Mouse (Mus musculus) thymus, adult 2 months (tissue): ENCODE data around the gene Amd1. TPM values are rescaled to one million over a fixed set of nuclear protein-coding genes. Genes with fewer than 3 reads are reported as not detected.

ENCODE experiments used
- DNase-seq: peaks from one replicate; pipeline ENCODE4 v3.0.0; 2021
- H3K27ac ChIP-seq: fragments of 200-500 bp; 2 replicates; pipeline ENCODE4 v1.5.1; 2012; ENCODE audit warnings: low read length, control low read depth; ENCODE audit not compliant: control insufficient read depth, insufficient read depth
- H3K27me3 ChIP-seq: fragments of 200-500 bp; 2 replicates; pipeline ENCODE4 v1.6.1; 2012; ENCODE audit warnings: mild to moderate bottlenecking, low read length, moderate library complexity, mixed read lengths; ENCODE audit not compliant: control insufficient read depth, insufficient read depth
- H3K36me3 ChIP-seq: fragments of 200-500 bp; 2 replicates; pipeline ENCODE4 v1.6.1; 2012; ENCODE audit warnings: mild to moderate bottlenecking, low read length, moderate library complexity; ENCODE audit not compliant: control insufficient read depth, insufficient read depth
- H3K4me1 ChIP-seq: fragments of 200-500 bp; replicated peaks from 2 replicates; pipeline ENCODE4 v1.6.1; 2012; ENCODE audit warnings: low read length; ENCODE audit not compliant: control insufficient read depth, insufficient read depth
- H3K4me3 ChIP-seq: fragments of 200-500 bp; 2 replicates; pipeline ENCODE4 v1.5.1; 2012; ENCODE audit warnings: mild to moderate bottlenecking, low read length, control low read depth, moderate library complexity; ENCODE audit not compliant: control insufficient read depth, insufficient read depth
- CTCF ChIP-seq: fragments of 200-500 bp; IDR thresholded peaks from 2 replicates; pipeline ENCODE4 v1.5.1; 2012; ENCODE audit warnings: mild to moderate bottlenecking, control low read depth, low read length, moderate library complexity, borderline replicate concordance; ENCODE audit not compliant: control insufficient read depth, poor library complexity, insufficient read depth; ENCODE audit errors: extremely low read depth
- POLR2A ChIP-seq: fragments of 200-500 bp; IDR thresholded peaks from 2 replicates; pipeline ENCODE4 v1.6.1; 2012; ENCODE audit warnings: mild to moderate bottlenecking, low read length, control low read depth, moderate library complexity; ENCODE audit not compliant: control insufficient read depth, poor library complexity, insufficient read depth; ENCODE audit errors: extremely low read depth
- WGBS: fragments of 180-500 bp; shearing (Covaris S2); methylation state at CpG from one replicate; pipeline ENCODE4 v1.1.7; 2018; 5-methylcytosine and 5-hydroxymethylcytosine counted together
- polyA plus RNA-seq: library from polyadenylated mRNA; depleted of rRNA; stranded (reverse); fragments of >200 nt; gene quantifications from 2 replicates; pipeline ENCODE4 v1.2.3, GENCODE M21; 2012; rRNA removed

Gene Amd1
- polyA plus RNA-seq = 10.0 and 11.4 TPM in 2 replicates

DNA sequence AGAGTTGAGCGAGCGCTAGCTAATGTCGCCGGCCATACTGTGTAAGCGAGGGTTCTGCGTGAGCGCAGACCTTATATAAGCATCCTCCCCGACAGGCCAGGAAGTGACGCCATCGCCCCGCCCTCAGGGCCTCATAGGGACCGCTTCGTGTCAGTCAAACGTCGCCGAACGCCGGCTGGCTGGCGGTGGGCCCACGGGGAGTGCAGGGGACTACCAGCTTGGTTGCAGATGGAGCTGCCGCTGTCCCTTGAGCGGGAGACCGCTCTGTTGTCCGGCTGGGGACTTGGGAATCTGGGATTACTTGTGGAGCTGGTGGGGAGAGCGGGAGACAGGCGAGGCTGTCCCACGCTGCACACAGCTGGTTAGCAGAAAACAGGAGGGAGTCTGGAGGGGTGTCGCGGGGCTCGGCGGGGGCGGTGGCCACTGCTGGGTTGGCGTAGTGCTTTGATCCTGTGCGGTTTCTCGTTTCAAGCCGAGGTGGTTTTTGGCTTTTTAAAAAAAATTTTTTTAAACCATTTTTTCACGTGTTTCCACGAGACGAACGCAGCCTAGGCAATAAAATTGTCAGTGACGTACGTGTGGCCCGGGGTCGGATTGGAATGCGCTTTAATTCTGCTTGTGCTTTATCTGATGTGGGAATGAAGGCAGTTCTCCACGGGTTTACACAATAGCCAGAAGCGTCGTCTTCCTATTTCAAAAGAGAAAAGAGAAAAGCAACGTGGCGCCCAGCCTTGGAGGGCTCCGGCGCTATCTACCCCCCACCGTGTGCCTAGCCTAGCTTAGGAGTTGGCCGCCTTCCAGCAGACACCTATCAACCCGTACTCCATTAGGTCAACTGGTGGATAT is at the start of gene Amd1:
TSS of gene Amd1 (minus strand) at position 47 of the 846 bp plus-strand sequence.
- under 1% methylated on average over 55 of the region's 55 CpGs for WGBS
- peaks cover 13% of the 10 kb centered on the region; the same call in 1 of the 2 replicates for H3K4me1 ChIP-seq
- no peak within 1 kb of the TSS for H3K27ac ChIP-seq
- H3K4me3 ChIP-seq = peak within 1 kb of the TSS; percentile 74
- H3K36me3 ChIP-seq = no peaks in the 10 kb centered on the region
- DNase-seq = peak; percentile 99
- TF ChIP-seq CTCF (0 out of 2 replicates have a peak, but pooled peaks have one; percentile 38), POLR2A (peak; percentile 68)
- H3K27me3 ChIP-seq = no peaks in the 10 kb centered on the region; the same call in 1 of the 2 replicates

DNA sequence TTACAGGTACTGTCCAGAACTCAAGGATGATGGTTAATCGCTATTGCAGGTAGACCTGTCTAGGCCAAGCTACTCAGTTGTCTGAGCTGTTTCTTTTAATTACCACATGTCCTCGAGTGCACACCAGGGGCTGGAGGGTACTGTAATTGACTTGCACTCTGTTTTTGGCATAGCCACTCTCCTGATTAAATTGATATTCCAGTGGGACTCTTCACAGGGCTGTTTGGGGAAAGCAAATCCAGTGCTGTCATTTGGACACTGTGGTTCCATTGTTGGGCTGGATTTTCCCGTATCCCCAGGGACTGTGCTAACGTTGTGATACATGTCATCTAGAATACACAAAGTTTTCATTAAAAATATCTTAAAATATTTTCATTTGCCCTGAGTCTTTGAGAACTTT is 49.2 kb upstream of the Amd1 start:
- DNase-seq = no peak
- H3K27me3 ChIP-seq = no peaks in the 10 kb centered on the region
- H3K27ac ChIP-seq = no peak overlapping the region
- H3K36me3 ChIP-seq = no peaks in the 10 kb centered on the region
- TF ChIP-seq CTCF (no peak), POLR2A (no peak)
- no peak overlapping the region for H3K4me3 ChIP-seq
- WGBS = 69% methylated on average over 4 of the region's 4 CpGs
- peaks cover 6% of the 10 kb centered on the region for H3K4me1 ChIP-seq

DNA sequence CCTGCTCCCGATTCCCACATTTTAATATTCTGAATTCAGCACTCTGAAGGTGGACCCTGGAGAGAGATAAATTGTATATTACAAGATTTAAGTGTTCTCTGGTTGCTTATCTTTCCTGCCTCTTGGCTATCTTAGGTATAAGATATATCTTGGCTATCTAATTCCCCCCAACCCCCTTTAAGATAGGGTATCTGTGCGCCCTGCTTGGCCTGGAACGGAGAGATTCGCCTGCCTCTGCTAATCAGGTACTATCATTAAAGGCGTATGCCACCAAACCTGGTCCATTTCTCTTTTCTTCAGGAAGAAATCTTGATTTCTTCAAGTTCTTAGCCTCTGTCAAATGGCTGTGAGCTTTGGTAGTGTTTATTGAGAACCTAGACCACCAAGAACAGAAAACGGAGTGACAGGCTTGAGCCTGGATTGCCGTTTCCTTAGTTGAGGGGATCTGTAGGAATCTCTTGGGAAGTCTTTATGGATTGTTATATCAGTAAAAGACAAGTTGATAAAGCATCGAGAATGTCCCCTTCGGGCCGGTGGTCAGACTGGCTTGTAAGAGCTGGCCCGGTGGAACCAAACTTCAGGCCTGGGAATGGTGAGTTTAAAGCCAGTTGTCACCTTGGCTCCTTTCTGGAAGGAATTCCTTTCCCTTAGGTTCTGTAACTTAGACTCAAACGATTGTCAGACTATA is 48.4 kb upstream of the Amd1 start:
- no peak for TF ChIP-seq CTCF
- TF ChIP-seq POLR2A = no peak
- no peak overlapping the region for H3K27ac ChIP-seq
- H3K36me3 ChIP-seq = no peaks in the 10 kb centered on the region
- no peak for DNase-seq
- H3K27me3 ChIP-seq = no peaks in the 10 kb centered on the region
- peak overlapping the region; percentile 82 for H3K4me3 ChIP-seq
- WGBS = 46% methylated on average over 12 of the region's 12 CpGs
- peaks cover 6% of the 10 kb centered on the region for H3K4me1 ChIP-seq

DNA sequence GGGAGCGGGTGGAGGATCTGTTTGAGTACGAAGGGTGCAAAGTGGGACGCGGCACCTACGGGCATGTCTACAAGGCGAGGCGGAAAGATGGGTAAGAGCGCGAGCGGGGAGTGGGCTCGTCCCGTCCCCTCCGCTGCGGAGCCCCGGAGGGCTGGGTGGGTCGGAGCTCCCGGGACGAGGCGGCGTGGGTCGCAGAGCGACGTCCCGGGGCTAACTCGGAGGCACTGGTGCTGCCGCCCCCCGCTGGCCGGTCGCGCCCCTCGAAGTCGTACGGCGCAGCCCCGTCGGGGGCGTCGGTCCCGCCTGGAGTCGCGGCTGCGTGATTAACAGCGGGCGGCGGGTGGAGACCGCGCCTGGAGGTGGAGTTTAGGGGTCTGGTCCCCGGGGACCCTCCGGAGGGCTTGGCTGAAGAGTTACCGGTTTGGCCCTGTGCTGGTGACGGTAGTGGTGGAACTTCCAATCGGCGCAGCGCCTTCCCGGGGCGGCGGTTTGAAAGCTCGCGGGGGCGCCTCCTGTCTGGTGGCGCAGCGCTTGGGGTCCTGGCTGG is 47.7 kb upstream of the Amd1 start:
- H3K27ac ChIP-seq = peak overlapping the region; percentile 60
- H3K4me1 ChIP-seq = peaks cover 6% of the 10 kb centered on the region
- peak overlapping the region; percentile 82 for H3K4me3 ChIP-seq
- no peaks in the 10 kb centered on the region for H3K36me3 ChIP-seq
- peak; percentile 72 for DNase-seq
- under 1% methylated on average over 62 of the region's 62 CpGs for WGBS
- no peak for TF ChIP-seq POLR2A
- TF ChIP-seq CTCF = no peak; the same call in none of the 2 replicates
- no peaks in the 10 kb centered on the region for H3K27me3 ChIP-seq

DNA sequence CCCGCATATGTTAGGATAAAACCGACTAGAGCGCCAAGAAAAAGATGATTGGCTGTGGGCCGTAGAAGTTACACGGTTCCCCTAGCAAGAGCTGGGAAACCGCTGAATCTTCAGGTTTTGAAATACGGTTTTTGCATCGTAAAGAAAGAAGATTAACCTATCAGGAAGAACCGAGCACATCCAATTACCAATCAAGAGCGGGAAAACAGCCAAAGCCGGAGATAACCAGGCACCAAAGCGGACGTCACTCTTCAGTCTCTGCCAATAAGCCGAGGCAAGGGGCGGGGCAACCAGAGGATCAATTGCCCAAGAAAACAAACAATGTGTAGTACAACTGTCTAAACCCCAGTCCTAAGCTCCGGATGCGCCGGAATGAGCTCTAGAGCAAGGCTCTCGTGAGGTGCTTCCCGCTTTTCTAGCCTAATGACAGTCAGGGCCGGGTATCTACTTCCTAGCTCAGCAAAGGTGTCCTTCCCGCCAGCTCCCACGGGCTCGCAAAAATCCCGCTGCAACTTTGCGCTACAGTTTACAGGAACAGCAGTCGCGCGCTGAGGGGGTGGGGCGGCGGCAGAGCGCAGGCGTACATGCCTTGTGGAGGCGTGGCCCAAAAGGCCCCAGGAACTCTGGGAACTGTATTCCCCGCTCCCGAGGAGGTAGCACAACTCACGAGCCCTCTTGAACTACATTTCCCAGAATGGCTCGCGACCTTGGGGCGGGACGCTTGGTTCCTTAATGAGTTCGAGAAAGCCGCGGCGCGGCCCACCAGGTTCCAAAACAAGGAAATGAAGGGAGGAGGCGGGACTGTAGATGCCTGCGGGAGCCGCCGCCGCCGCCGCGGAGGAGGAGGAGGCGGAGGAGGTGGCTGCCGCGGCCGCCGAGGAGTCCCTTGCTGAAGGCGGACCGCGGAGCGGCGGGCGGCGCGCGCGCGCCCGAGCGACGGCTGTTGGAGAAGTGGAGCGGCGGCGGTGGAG is 46.9 kb upstream of the Amd1 start:
- H3K27me3 ChIP-seq = no peaks in the 10 kb centered on the region
- H3K4me3 ChIP-seq = peak overlapping the region; percentile 82
- WGBS = under 1% methylated on average over 76 of the region's 76 CpGs
- TF ChIP-seq POLR2A (peak; percentile 75; the same call in 1 of the 2 replicates), CTCF (no peak)
- peak; percentile 97 for DNase-seq
- H3K36me3 ChIP-seq = no peaks in the 10 kb centered on the region
- peak overlapping the region; percentile 95 for H3K27ac ChIP-seq
- H3K4me1 ChIP-seq = peaks cover 6% of the 10 kb centered on the region
